Mouse (Mus musculus): ENCODE measurements around the gene Gtf2a1l. TPM values are rescaled to one million over a fixed set of nuclear protein-coding genes. Genes with fewer than 3 reads are reported as not detected.

Gtf2a1l gene
- polyA plus RNA-seq, 1 experiment from 2014 or later: not detected

- Histone ChIP-seq H3K36me3 (ENCODE audit: control insufficient read depth, insufficient read depth, low read length) (no peaks in the 10 kb centered on the region), H3K4me3 (ENCODE audit: control insufficient read depth in 1 of 2, insufficient read depth in 1 of 2, low read depth in 1 of 2, low read length in 2 of 2) (no peak overlapping the region), H3K9me3 (ENCODE audit: control insufficient read depth, low read length) (no peaks in the 10 kb centered on the region), H3K27ac (replicated peaks in 1 of 2; ENCODE audit: control insufficient read depth in 1 of 2, insufficient read depth in 1 of 2, low read depth in 2 of 2, low read length in 2 of 2) (no peak overlapping the region), H3K4me2 (ENCODE audit: low read length) (no peak overlapping the region), H3K4me1 (ENCODE audit: control insufficient read depth in 2 of 2, insufficient read depth in 2 of 2, low read length in 2 of 2) (no peaks in the 10 kb centered on the region), H3K9ac (ENCODE audit: low read length) (no peak overlapping the region), H3K27me3 (ENCODE audit: control insufficient read depth, insufficient read depth, low read length) (no peaks in the 10 kb centered on the region)
- WGBS: 72% methylated on average over 11 of the region's 11 CpGs
- no peak for ATAC-seq (ENCODE audit: insufficient number of reproducible peaks, insufficient read depth, low FRiP score, low read depth)
These were observed 19.8 kb downstream of the Gtf2a1l start for GRCm38 (mm10) chr17:88688226-88688625.

GRCm38 (mm10) chr17:88696656-88697333, 28.3 kb downstream of the Gtf2a1l start:
- H3K27me3 ChIP-seq (ENCODE audit: control insufficient read depth, insufficient read depth, low read length): no peaks in the 10 kb centered on the region
- WGBS: 49% methylated on average over 9 of the region's 9 CpGs
- H3K27ac ChIP-seq (replicated peaks in 1 of 2; ENCODE audit: control insufficient read depth in 1 of 2, insufficient read depth in 1 of 2, low read depth in 2 of 2, low read length in 2 of 2): no peak overlapping the region
- H3K36me3 ChIP-seq (ENCODE audit: control insufficient read depth, insufficient read depth, low read length): no peaks in the 10 kb centered on the region
- no peak for ATAC-seq (ENCODE audit: insufficient number of reproducible peaks, insufficient read depth, low FRiP score, low read depth)
- no peak overlapping the region for H3K4me3 ChIP-seq (ENCODE audit: control insufficient read depth in 1 of 2, insufficient read depth in 1 of 2, low read depth in 1 of 2, low read length in 2 of 2)
- H3K4me1 ChIP-seq (ENCODE audit: control insufficient read depth in 2 of 2, insufficient read depth in 2 of 2, low read length in 2 of 2): no peaks in the 10 kb centered on the region
- H3K9me3 ChIP-seq (ENCODE audit: control insufficient read depth, low read length): no peaks in the 10 kb centered on the region
- H3K4me2 ChIP-seq (ENCODE audit: low read length): no peak overlapping the region; the same call in 1 of the 2 replicates
- no peak overlapping the region for H3K9ac ChIP-seq (ENCODE audit: low read length)

GRCm38 (mm10) chr17:88700901-88701300, 32.4 kb downstream of the Gtf2a1l start:
- no peak overlapping the region for H3K27ac ChIP-seq (replicated peaks in 1 of 2; ENCODE audit: control insufficient read depth in 1 of 2, insufficient read depth in 1 of 2, low read depth in 2 of 2, low read length in 2 of 2)
- no peaks in the 10 kb centered on the region for H3K27me3 ChIP-seq (ENCODE audit: control insufficient read depth, insufficient read depth, low read length)
- no peak overlapping the region for H3K4me3 ChIP-seq (ENCODE audit: control insufficient read depth in 1 of 2, insufficient read depth in 1 of 2, low read depth in 1 of 2, low read length in 2 of 2)
- H3K4me1 ChIP-seq (ENCODE audit: control insufficient read depth in 2 of 2, insufficient read depth in 2 of 2, low read length in 2 of 2): 0 out of 4 replicates have a peak, but pooled peaks cover 0 to 3% of the 10 kb centered on the region in 2 experiments
- no peak overlapping the region for H3K4me2 ChIP-seq (ENCODE audit: low read length)
- H3K9ac ChIP-seq (ENCODE audit: low read length): no peak overlapping the region
- no peaks in the 10 kb centered on the region for H3K9me3 ChIP-seq (ENCODE audit: control insufficient read depth, low read length)
- ATAC-seq (ENCODE audit: insufficient number of reproducible peaks, insufficient read depth, low FRiP score, low read depth): no peak
- H3K36me3 ChIP-seq (ENCODE audit: control insufficient read depth, insufficient read depth, low read length): no peaks in the 10 kb centered on the region

GRCm38 (mm10) chr17:88702345-88702744, 33.9 kb downstream of the Gtf2a1l start:
- Histone ChIP-seq H3K27me3 (ENCODE audit: control insufficient read depth, insufficient read depth, low read length) (no peaks in the 10 kb centered on the region), H3K36me3 (ENCODE audit: control insufficient read depth, insufficient read depth, low read length) (no peaks in the 10 kb centered on the region), H3K4me3 (ENCODE audit: control insufficient read depth in 1 of 2, insufficient read depth in 1 of 2, low read depth in 1 of 2, low read length in 2 of 2) (no peak overlapping the region), H3K27ac (replicated peaks in 1 of 2; ENCODE audit: control insufficient read depth in 1 of 2, insufficient read depth in 1 of 2, low read depth in 2 of 2, low read length in 2 of 2) (no peak overlapping the region), H3K9me3 (ENCODE audit: control insufficient read depth, low read length) (no peaks in the 10 kb centered on the region), H3K4me2 (ENCODE audit: low read length) (no peak overlapping the region), H3K4me1 (ENCODE audit: control insufficient read depth in 2 of 2, insufficient read depth in 2 of 2, low read length in 2 of 2) (0 out of 4 replicates have a peak, but pooled peaks cover 0 to 3% of the 10 kb centered on the region in 2 experiments), H3K9ac (ENCODE audit: low read length) (no peak overlapping the region)
- 32% methylated on average over 6 of the region's 6 CpGs for WGBS
- ATAC-seq (ENCODE audit: insufficient number of reproducible peaks, insufficient read depth, low FRiP score, low read depth): no peak

- Histone ChIP-seq H3K4me1 (ENCODE audit: control insufficient read depth in 2 of 2, insufficient read depth in 2 of 2, low read length in 2 of 2) (0 out of 4 replicates have a peak, but pooled peaks cover 0 to 3% of the 10 kb centered on the region in 2 experiments), H3K27ac (replicated peaks in 1 of 2; ENCODE audit: control insufficient read depth in 1 of 2, insufficient read depth in 1 of 2, low read depth in 2 of 2, low read length in 2 of 2) (no peak overlapping the region), H3K36me3 (ENCODE audit: control insufficient read depth, insufficient read depth, low read length) (no peaks in the 10 kb centered on the region), H3K27me3 (ENCODE audit: control insufficient read depth, insufficient read depth, low read length) (no peaks in the 10 kb centered on the region), H3K9me3 (ENCODE audit: control insufficient read depth, low read length) (no peaks in the 10 kb centered on the region), H3K4me2 (ENCODE audit: low read length) (no peak overlapping the region), H3K4me3 (ENCODE audit: control insufficient read depth in 1 of 2, insufficient read depth in 1 of 2, low read depth in 1 of 2, low read length in 2 of 2) (no peak overlapping the region), H3K9ac (ENCODE audit: low read length) (no peak overlapping the region)
- 49% methylated on average over 4 of the region's 4 CpGs for WGBS
- no peak for ATAC-seq (ENCODE audit: insufficient number of reproducible peaks, insufficient read depth, low FRiP score, low read depth)
These were observed 34.7 kb downstream of the Gtf2a1l start for GRCm38 (mm10) chr17:88703112-88703511.

- H3K27ac ChIP-seq (replicated peaks in 1 of 2; ENCODE audit: control insufficient read depth in 1 of 2, insufficient read depth in 1 of 2, low read depth in 2 of 2, low read length in 2 of 2): no peak overlapping the region
- no peak for ATAC-seq (ENCODE audit: insufficient number of reproducible peaks, insufficient read depth, low FRiP score, low read depth)
- H3K36me3 ChIP-seq (ENCODE audit: control insufficient read depth, insufficient read depth, low read length): no peaks in the 10 kb centered on the region
- H3K27me3 ChIP-seq (ENCODE audit: control insufficient read depth, insufficient read depth, low read length): no peaks in the 10 kb centered on the region
- no peak overlapping the region for H3K9ac ChIP-seq (ENCODE audit: low read length)
- H3K9me3 ChIP-seq (ENCODE audit: control insufficient read depth, low read length): no peaks in the 10 kb centered on the region
- H3K4me2 ChIP-seq (ENCODE audit: low read length): no peak overlapping the region
- 0 out of 4 replicates have a peak, but pooled peaks cover 0 to 3% of the 10 kb centered on the region in 2 experiments for H3K4me1 ChIP-seq (ENCODE audit: control insufficient read depth in 2 of 2, insufficient read depth in 2 of 2, low read length in 2 of 2)
- no peak overlapping the region for H3K4me3 ChIP-seq (ENCODE audit: control insufficient read depth in 1 of 2, insufficient read depth in 1 of 2, low read depth in 1 of 2, low read length in 2 of 2)
- 55% methylated on average over 8 of the region's 8 CpGs for WGBS
These were observed 37.8 kb downstream of the Gtf2a1l start for GRCm38 (mm10) chr17:88706231-88706649.

GRCm38 (mm10) chr17:88749646-88750045, 81.2 kb downstream of the Gtf2a1l start:
- Histone ChIP-seq H3K4me2 (ENCODE audit: low read length) (peak overlapping the region; percentile 34), H3K27ac (replicated peaks in 1 of 2; ENCODE audit: control insufficient read depth in 1 of 2, insufficient read depth in 1 of 2, low read depth in 2 of 2, low read length in 2 of 2) (no peak overlapping the region), H3K9ac (ENCODE audit: low read length) (no peak overlapping the region), H3K9me3 (ENCODE audit: control insufficient read depth, low read length) (no peaks in the 10 kb centered on the region), H3K27me3 (ENCODE audit: control insufficient read depth, insufficient read depth, low read length) (no peaks in the 10 kb centered on the region), H3K4me3 (ENCODE audit: control insufficient read depth in 1 of 2, insufficient read depth in 1 of 2, low read depth in 1 of 2, low read length in 2 of 2) (no peak overlapping the region), H3K36me3 (ENCODE audit: control insufficient read depth, insufficient read depth, low read length) (no peaks in the 10 kb centered on the region), H3K4me1 (ENCODE audit: control insufficient read depth in 2 of 2, insufficient read depth in 2 of 2, low read length in 2 of 2) (peaks cover 0 to 5% of the 10 kb centered on the region in 2 experiments; a peak in 1 of 4 replicates)
- no peak for ATAC-seq (ENCODE audit: insufficient number of reproducible peaks, insufficient read depth, low FRiP score, low read depth)
- WGBS: 64% methylated on average over 8 of the region's 8 CpGs
